Mouse (Mus musculus) lung, adult 2 months (tissue): ENCODE data around the gene Galnt12.

ENCODE experiments used
- CTCF ChIP-seq: fragments of 200-500 bp; IDR thresholded peaks from 2 replicates; pipeline ENCODE4 v1.5.1; 2011; ENCODE audit warnings: mild to moderate bottlenecking, low read length, control low read depth; ENCODE audit not compliant: insufficient read depth
- POLR2A ChIP-seq: fragments of 200-500 bp; IDR thresholded peaks from 2 replicates; pipeline ENCODE4 v1.6.1; 2011; ENCODE audit warnings: low read depth, mild to moderate bottlenecking, control low read depth, low read length, borderline replicate concordance; ENCODE audit errors: extremely low read depth

DNA sequence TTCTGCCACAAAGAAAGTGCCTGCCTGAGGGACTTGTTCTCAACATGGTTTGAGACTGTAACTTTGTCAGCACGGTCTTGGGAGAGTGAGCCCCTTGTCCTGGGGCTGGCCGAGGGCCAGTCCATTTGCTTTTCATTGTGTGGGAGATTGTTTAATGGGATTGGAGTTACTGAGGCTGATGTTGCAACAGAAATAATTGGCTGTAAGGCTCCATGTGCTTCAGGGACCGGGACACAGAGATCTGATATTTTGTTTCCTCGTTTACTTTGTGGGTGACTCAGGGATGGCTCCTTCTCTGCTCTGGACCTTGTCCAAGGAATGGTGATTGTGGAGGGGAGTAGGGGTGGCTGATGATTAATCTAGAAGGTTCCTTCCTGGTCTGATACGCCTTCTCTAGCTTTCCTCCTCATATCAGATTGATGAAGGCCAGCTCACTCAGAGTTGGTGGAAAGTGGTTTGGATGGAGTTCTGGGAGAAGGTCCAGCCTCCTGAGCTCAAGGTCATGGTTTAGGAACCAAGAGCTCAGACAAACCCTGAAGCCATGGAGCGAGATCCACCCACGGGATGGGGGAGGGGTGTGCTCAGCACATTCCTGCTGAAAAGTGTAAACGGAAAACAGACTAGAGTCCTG lies 60.0 kb downstream of the Galnt12 start:
- TF ChIP-seq CTCF (no peak), POLR2A (no peak)
